Mouse (Mus musculus) forebrain, embryonic 13.5 days (tissue): ENCODE measurements around the gene Anks1b. TPM values are rescaled to one million over a fixed set of nuclear protein-coding genes. Genes with fewer than 3 reads are reported as not detected.

Experiments used
- ATAC-seq: fragments of 200-750 bp; cut with Nextera tagmentation; 2 replicates; pipeline ENCODE4 v1.8.0; 2017
- H3K27ac ChIP-seq: fragments of 300-500 bp; sonication (generic); 2 replicates; pipeline ENCODE4 v1.5.1; 2015; ENCODE audit warnings: inconsistent platforms, mild to moderate bottlenecking, moderate library complexity
- H3K27me3 ChIP-seq: fragments of 300-500 bp; sonication (generic); 2 replicates; pipeline ENCODE4 v1.6.1; 2015; ENCODE audit warnings: mild to moderate bottlenecking, inconsistent platforms
- H3K36me3 ChIP-seq: fragments of 300-500 bp; sonication (generic); 2 replicates; pipeline ENCODE4 v1.6.1; 2015; ENCODE audit warnings: mild to moderate bottlenecking, inconsistent platforms; ENCODE audit not compliant: poor library complexity, severe bottlenecking
- H3K4me1 ChIP-seq: fragments of 300-500 bp; sonication (generic); 2 replicates; pipeline ENCODE4 v1.6.1; 2015; ENCODE audit warnings: inconsistent platforms
- H3K4me2 ChIP-seq: fragments of 300-500 bp; sonication (generic); 2 replicates; pipeline ENCODE4 v1.6.1; 2015; ENCODE audit warnings: inconsistent platforms, mild to moderate bottlenecking, moderate library complexity
- H3K4me3 ChIP-seq: fragments of 300-500 bp; sonication (generic); 2 replicates; pipeline ENCODE4 v1.5.1; 2015; ENCODE audit warnings: mild to moderate bottlenecking, inconsistent platforms
- H3K9ac ChIP-seq: fragments of 300-500 bp; sonication (generic); 2 replicates; pipeline ENCODE4 v1.6.1; 2015; ENCODE audit warnings: mild to moderate bottlenecking, inconsistent platforms
- H3K9me3 ChIP-seq: fragments of 300-500 bp; sonication (generic); replicated peaks from 2 replicates; pipeline ENCODE4 v1.6.1; 2016; ENCODE audit warnings: inconsistent platforms
- WGBS: fragments of 180-500 bp; shearing (Covaris S2); methylation state at CpG from one replicate; pipeline ENCODE4 v1.1.7; 2015; 5-methylcytosine and 5-hydroxymethylcytosine counted together
- polyA plus RNA-seq: library from polyadenylated mRNA; unstranded; fragments of >200 nt; fragmentation: Nextera tagmentation; extraction: Ambion mirVana; gene quantifications from 2 replicates; pipeline ENCODE4 v1.2.1, GENCODE M21; 2015

Gene Anks1b
- polyA plus RNA-seq, 1 experiment from 2014 or later: 28.7 TPM

GRCm38 (mm10) chr10:90942001-90942700, 1068.8 kb downstream of the Anks1b start:
- ATAC-seq: no peak
- 89% methylated on average over 14 of the region's 14 CpGs for WGBS

GRCm38 (mm10) chr10:90947043-90947442, 1073.7 kb downstream of the Anks1b start:
- H3K4me1 ChIP-seq: no peaks in the 10 kb centered on the region
- no peak overlapping the region for H3K4me2 ChIP-seq
- H3K27me3 ChIP-seq: no peaks in the 10 kb centered on the region
- H3K36me3 ChIP-seq: peaks cover 11% of the 10 kb centered on the region
- no peak overlapping the region for H3K9ac ChIP-seq
- no peaks in the 10 kb centered on the region for H3K9me3 ChIP-seq
- H3K4me3 ChIP-seq: no peak overlapping the region
- ATAC-seq: no peak
- H3K27ac ChIP-seq: no peak overlapping the region
- WGBS: 75% methylated on average over 6 of the region's 6 CpGs

More at GRCm38 (mm10) chr10:90942001-90942700, 1068.8 kb downstream of the Anks1b start:
- H3K4me3 ChIP-seq: no peak overlapping the region
- no peak overlapping the region for H3K4me2 ChIP-seq
- no peak overlapping the region for H3K9ac ChIP-seq
- H3K27ac ChIP-seq: no peak overlapping the region
- H3K27me3 ChIP-seq: no peaks in the 10 kb centered on the region
- H3K9me3 ChIP-seq: no peaks in the 10 kb centered on the region
- H3K4me1 ChIP-seq: no peaks in the 10 kb centered on the region
- peaks cover 18% of the 10 kb centered on the region for H3K36me3 ChIP-seq

GRCm38 (mm10) chr10:90947608-90948373, 1074.5 kb downstream of the Anks1b start:
- no peak for ATAC-seq
- Histone ChIP-seq H3K27me3 (no peaks in the 10 kb centered on the region), H3K4me1 (no peaks in the 10 kb centered on the region), H3K36me3 (0 out of 2 replicates have a peak, but pooled peaks cover 3% of the 10 kb centered on the region), H3K4me2 (no peak overlapping the region), H3K9me3 (no peaks in the 10 kb centered on the region), H3K9ac (no peak overlapping the region), H3K4me3 (no peak overlapping the region), H3K27ac (no peak overlapping the region)
- 91% methylated on average over 18 of the region's 18 CpGs for WGBS

GRCm38 (mm10) chr10:90953103-90953709, 1079.9 kb downstream of the Anks1b start:
- Histone ChIP-seq H3K4me2 (no peak overlapping the region), H3K4me1 (no peaks in the 10 kb centered on the region), H3K27me3 (no peaks in the 10 kb centered on the region), H3K9ac (no peak overlapping the region), H3K27ac (no peak overlapping the region), H3K9me3 (no peaks in the 10 kb centered on the region), H3K4me3 (no peak overlapping the region), H3K36me3 (no peaks in the 10 kb centered on the region)
- ATAC-seq: no peak
- 95% methylated on average over 15 of the region's 15 CpGs for WGBS

- no peaks in the 10 kb centered on the region for H3K9me3 ChIP-seq
- no peak overlapping the region for H3K27ac ChIP-seq
- no peaks in the 10 kb centered on the region for H3K27me3 ChIP-seq
- no peaks in the 10 kb centered on the region for H3K4me1 ChIP-seq
- no peaks in the 10 kb centered on the region for H3K36me3 ChIP-seq
- WGBS: 85% methylated on average over 6 of the region's 6 CpGs
- no peak for ATAC-seq
- H3K9ac ChIP-seq: no peak overlapping the region
- H3K4me2 ChIP-seq: no peak overlapping the region
- H3K4me3 ChIP-seq: no peak overlapping the region
Observed at GRCm38 (mm10) chr10:90953821-90954220, 1080.5 kb downstream of the Anks1b start.

GRCm38 (mm10) chr10:90960374-90960773, 1087.1 kb downstream of the Anks1b start:
- no peak overlapping the region for H3K4me2 ChIP-seq
- WGBS: 78% methylated on average over 7 of the region's 7 CpGs

GRCm38 (mm10) chr10:90964511-90964910, 1091.2 kb downstream of the Anks1b start:
- 31% methylated on average over 9 of the region's 9 CpGs for WGBS
- Histone ChIP-seq H3K9ac (no peak overlapping the region), H3K27me3 (peaks cover 28% of the 10 kb centered on the region), H3K4me3 (no peak overlapping the region), H3K36me3 (no peaks in the 10 kb centered on the region), H3K4me2 (no peak overlapping the region), H3K27ac (no peak overlapping the region), H3K9me3 (no peaks in the 10 kb centered on the region), H3K4me1 (peaks cover 20% of the 10 kb centered on the region)
- no peak for ATAC-seq

More at GRCm38 (mm10) chr10:90960374-90960773, 1087.1 kb downstream of the Anks1b start:
- H3K27me3 ChIP-seq: no peaks in the 10 kb centered on the region
- H3K9me3 ChIP-seq: no peaks in the 10 kb centered on the region
- H3K4me1 ChIP-seq: peaks cover 2% of the 10 kb centered on the region; the same call in 1 of the 2 replicates
- no peak overlapping the region for H3K4me3 ChIP-seq
- H3K27ac ChIP-seq: no peak overlapping the region
- H3K36me3 ChIP-seq: no peaks in the 10 kb centered on the region
- no peak for ATAC-seq
- no peak overlapping the region for H3K9ac ChIP-seq

GRCm38 (mm10) chr10:90965671-90966315, 1092.5 kb downstream of the Anks1b start:
- Histone ChIP-seq H3K4me3 (no peak overlapping the region), H3K4me2 (no peak overlapping the region), H3K9me3 (no peaks in the 10 kb centered on the region), H3K9ac (no peak overlapping the region), H3K27me3 (peaks cover 33% of the 10 kb centered on the region), H3K4me1 (peaks cover 26% of the 10 kb centered on the region), H3K27ac (no peak overlapping the region), H3K36me3 (no peaks in the 10 kb centered on the region)
- no peak for ATAC-seq
- 51% methylated on average over 14 of the region's 14 CpGs for WGBS

- peak; percentile 69 for ATAC-seq
- Histone ChIP-seq H3K27me3 (peaks cover 33% of the 10 kb centered on the region), H3K4me2 (no peak overlapping the region), H3K36me3 (no peaks in the 10 kb centered on the region), H3K4me1 (peaks cover 26% of the 10 kb centered on the region), H3K4me3 (no peak overlapping the region), H3K27ac (peak overlapping the region; percentile 32; the same call in 1 of the 2 replicates), H3K9ac (no peak overlapping the region), H3K9me3 (no peaks in the 10 kb centered on the region)
- 37% methylated on average over 9 of the region's 9 CpGs for WGBS
Observed at GRCm38 (mm10) chr10:90966821-90967220, 1093.5 kb downstream of the Anks1b start.

- WGBS: 89% methylated on average over 10 of the region's 10 CpGs
- no peaks in the 10 kb centered on the region for H3K36me3 ChIP-seq
- no peak overlapping the region for H3K4me3 ChIP-seq
- no peaks in the 10 kb centered on the region for H3K9me3 ChIP-seq
- H3K9ac ChIP-seq: no peak overlapping the region
- H3K4me2 ChIP-seq: no peak overlapping the region
- peaks cover 33% of the 10 kb centered on the region for H3K27me3 ChIP-seq
- ATAC-seq: no peak
- H3K27ac ChIP-seq: no peak overlapping the region
- peaks cover 26% of the 10 kb centered on the region for H3K4me1 ChIP-seq
Observed at GRCm38 (mm10) chr10:90968247-90968646, 1094.9 kb downstream of the Anks1b start.

GRCm38 (mm10) chr10:90969355-90970174, 1096.3 kb downstream of the Anks1b start:
- Histone ChIP-seq H3K9me3 (no peaks in the 10 kb centered on the region), H3K4me3 (peak overlapping the region; percentile 48), H3K36me3 (no peaks in the 10 kb centered on the region), H3K4me2 (peak overlapping the region; percentile 90), H3K27ac (no peak overlapping the region), H3K27me3 (peaks cover 33% of the 10 kb centered on the region), H3K9ac (peak overlapping the region; percentile 65), H3K4me1 (peaks cover 26% of the 10 kb centered on the region)
- 3% methylated on average over 70 of the region's 72 CpGs for WGBS
- peak; percentile 42 for ATAC-seq
